Mouse (Mus musculus): ENCODE data around the gene Sufu.

Sufu gene

DNA sequence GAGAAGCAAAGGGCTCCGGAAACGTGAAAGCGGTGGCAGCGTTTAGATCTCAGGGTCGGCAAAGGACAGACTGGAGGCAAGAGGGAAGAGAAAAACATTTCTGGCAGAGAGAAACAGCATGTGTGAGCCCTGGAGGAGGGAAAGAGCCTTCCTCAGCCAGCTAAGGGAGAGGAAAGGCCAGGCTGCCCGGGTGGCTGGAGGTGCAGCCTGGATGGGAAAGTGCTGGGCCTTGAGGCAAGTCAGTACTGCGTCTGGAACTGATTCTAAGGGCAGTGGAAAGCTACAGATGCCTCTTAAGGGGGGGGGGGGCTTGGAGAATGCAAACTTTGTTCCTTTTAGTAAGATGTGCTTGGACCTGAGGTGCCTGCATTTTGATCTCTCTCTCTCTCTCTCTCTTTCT, 37.0 kb downstream of the Sufu start:
- no peak for DNase-seq (ENCODE audit: low spot score)

DNA sequence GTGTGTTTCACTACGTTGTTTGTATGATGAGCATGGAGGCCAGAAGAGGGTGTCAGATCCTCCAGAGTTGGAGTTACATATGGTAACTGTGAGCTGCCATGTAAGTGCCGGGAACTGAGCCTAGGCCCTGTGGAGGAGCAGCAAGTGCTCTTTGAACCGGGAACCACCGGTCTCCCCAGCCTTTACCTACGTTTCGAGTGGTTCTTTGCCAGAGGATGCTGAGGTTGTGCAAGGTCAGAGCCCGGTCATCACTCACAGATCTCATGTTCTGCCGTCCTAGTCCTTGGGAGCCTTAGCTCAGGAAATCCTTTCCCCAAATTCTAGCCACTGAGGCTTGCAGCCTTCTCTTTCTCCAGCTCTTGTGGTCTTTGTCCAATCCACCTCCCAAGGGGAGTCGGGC, 37.5 kb downstream of the Sufu start:
- no peak for DNase-seq (ENCODE audit: low spot score)

DNA sequence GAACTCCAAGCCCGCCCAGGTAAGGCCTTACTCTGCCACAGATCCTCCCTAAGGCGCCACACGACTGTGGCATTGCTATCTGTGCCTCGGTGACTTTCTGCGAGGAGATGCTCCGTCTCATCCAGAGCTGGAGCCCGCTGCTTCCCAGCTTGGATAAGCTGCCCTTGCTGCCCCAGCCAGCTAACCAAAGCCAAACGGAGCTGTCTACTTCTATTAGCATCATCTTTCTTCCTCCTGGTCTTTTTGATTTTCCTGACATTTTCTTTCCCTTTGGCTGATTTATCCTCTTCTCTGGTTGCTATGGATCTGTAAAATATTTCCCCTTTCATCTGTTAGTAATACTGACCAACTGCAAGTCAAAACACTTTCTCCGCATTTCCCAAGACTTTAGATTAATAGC, 37.9 kb downstream of the Sufu start:
- DNase-seq (ENCODE audit: low spot score), result no peak

DNA sequence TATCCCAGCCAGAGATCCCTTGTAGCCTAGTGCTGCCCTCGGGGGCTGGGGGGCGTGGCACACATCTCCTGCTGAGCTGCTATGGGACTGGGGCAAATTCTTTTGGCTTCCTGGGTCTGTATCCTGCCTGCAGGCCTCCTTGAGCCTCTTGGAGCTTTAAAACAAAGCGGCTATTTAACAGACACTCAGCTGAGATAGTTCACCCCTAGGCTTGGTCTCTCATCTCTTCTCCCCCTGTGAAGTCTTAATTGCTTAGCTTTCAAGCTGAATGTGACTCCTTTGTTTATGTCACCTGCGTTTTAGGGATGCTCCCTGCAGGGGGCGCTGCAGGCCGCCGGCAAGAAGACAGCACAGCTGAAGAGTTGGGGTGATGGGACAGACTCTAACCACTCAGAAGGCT, 38.8 kb downstream of the Sufu start:
- DNase-seq (ENCODE audit: low spot score), result no peak

DNA sequence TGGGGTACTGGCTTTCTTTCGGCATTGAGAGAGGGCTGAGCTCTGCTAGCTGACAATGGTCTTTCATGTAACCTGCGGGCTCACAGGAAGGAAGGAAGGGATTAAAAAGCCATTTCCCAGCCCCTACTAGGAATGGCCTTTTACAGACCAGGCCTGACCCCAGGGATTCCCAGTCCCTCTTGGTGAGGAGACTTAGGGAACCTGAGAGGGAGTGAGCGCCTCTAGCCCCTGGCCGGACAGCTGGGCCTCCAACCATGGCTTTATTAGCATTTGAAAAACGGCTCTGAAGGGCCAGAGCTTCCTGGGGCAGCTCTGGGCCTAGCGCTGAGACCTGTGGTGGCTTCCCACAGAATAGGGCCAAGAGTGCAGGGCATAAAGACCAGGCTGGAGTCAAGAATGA, 46.8 kb downstream of the Sufu start:
- peak; percentile 52 for DNase-seq (ENCODE audit: low spot score)

DNA sequence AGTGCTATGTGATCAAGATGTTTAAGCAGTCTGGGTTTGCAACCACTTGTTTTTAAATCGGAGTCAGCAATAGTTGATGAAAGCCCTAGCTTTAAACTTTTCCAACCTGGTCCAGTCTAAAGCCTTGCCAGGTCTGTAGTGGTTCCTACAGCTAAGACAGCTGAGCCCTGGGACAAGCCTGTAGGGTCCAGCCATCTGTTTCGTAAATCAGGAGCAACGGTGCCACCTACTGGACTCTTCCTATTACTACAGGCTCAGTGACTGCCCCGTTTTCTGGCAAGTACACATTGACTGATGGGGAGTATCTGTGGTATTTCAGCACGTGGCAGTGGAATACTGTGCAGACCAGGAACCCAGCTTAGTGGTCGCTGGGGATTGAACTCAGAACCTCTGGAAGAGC, 47.5 kb downstream of the Sufu start:
- DNase-seq (ENCODE audit: low spot score), result peak; percentile 94

DNA sequence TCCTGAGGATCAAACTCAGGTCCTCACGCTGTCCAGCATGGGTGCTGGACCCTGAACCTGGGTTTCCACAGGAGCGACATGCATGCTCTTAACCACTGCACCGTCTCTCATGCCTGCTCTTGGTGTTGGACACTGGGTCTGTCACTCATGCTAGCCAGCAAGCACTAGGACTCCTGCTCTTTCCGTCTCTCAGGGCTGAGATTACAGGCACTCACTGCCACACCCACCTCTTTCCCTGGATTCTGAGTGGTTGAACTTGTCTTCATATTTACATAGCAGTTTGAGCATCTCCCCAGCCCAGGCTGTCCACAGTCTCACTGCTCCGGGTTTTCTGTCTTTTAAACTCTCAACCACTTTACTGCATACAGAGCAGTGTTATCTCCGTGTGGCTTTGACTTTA, 48.9 kb downstream of the Sufu start:
- DNase-seq (ENCODE audit: low spot score), result peak; percentile 58

DNA sequence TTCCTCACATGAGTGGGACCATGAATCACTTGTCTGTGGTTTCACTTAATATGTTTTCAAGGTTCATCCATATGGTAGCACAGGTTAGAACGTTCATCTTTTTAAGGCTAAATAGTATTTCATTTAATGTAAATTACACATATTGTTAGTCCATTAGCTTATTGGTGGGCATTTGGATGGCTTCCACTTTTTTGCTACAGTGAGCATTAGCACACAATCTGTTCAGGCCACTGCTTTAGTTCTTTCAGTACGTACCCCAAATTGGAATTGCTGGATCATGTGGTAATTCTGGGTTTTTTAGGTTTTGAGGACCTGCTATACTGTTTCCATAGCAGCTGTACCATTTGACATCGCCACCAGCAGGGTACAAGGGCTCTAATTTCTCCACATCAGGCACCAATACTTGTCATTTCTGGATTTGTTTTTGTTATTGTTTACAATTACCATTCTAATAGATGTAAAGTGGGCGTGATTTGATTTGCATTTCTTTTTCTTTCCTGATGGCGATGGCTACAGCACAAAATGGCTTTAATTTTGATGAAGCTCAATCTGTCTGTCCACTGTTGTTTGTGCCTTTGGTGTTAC, 49.8 kb downstream of the Sufu start:
- no peak for DNase-seq (ENCODE audit: low spot score)

DNA sequence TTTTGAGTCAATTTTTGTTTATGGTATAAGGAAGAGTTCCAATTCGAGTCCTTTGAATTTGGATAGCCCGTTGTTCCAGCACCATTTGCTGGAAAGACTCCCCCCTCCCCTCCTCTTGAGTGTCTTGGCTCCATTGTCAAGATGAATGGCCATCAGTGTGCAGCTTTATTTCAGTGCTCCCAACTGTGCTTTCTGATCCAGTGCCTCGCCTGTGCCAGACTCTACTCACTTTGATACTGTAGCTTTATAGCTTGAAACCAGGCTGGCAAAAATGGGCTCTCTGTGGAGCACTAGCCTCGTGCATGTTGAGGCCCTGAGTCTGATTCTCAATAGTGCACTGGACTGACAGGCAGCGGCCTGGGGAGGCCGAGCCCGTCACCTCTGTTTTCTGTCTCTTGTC, 50.4 kb downstream of the Sufu start:
- no peak for DNase-seq (ENCODE audit: low spot score)

DNA sequence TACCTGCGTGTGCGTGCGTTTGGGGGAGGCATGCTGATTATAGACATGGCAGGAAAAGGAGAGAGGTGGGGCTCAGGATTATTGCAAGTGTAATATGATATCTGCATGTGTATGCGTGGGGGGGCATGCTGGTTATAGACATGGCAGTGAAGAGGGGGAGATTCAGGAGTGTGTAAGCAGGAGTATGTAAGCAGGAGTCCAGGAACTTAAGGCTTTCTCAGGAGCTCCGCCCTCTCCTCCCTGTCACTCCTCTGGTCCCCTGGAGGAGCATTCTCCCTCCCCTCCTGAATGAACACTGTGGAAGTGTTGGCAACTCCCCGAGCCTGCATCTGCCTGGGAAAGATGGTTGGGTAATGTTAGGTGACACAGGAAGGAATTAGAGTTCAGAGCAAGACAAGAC, 51.2 kb downstream of the Sufu start:
- DNase-seq (ENCODE audit: low spot score), result no peak

DNA sequence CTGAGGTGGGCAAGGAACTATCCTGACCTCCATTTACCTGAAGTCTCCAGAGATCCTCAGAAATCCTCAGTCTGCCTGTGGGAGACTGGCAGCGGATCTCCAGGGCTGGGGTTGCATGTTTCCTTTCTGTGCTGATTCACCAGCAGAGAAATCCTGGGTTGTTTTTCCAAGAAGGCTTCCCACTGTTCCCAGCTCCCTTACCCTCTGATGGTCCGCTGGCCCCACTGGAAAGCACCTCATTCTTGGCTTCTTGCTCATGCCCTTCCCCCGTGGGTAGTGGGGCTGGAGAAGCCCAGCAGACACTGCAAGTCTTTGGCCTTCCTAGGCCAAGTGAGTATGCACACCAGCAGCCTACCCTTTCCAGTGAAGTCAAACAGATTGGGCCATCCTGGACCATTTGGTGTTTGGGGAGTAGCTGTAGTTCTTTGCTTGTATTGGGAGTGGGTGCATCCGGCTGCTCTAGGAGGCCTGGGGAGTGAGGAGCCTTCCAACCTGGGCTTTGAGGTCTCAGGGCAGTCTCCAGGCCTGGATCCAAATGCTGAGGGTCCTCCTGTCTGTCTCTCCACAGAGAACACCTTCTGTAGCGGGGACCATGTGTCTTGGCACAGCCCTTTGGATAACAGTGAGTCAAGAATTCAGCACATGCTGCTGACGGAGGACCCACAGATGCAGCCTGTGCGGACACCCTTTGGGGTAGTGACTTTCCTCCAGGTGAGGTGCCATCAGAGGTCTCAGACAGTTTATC, 52.7 kb downstream of the Sufu start:
- DNase-seq (ENCODE audit: low spot score), result no peak

DNA sequence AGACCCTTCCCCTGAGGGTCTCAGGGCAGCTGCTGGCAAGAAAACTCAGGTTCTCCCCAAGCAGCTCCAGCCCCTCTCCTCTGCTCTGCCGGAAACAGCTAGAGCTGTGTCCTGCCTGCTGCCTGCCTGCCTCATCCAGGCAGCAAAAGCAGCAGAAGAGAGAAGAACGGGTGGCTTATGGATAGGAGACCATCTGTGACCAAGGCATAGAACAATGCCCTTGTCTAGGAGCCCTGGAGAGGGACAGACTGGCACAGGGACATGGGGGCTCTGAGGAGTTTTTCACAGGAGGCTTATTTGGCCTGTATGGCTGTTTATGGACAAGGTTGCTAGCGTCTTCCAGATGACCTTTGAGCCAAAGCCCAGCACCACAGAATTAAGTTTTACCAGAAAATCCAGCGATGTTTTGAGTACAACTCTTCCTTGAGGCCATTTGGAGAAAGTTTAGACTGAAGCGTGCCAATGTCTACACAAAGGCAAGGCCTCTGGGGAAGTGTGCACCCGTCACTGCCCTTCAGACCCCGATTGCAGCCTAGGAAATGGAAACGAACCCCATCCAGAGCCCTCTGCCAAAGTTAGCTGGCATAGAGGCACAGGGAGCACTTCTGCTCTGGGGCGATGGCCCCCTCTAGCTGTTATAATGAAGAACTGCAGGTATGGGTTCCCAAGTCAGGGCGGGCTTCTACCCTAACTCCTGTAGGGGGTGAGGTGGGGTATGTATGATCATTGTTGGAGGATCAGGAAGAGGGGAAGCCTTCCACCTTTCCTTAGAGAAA, 55.5 kb downstream of the Sufu start:
- peak; percentile 64 for DNase-seq (ENCODE audit: low spot score)

DNA sequence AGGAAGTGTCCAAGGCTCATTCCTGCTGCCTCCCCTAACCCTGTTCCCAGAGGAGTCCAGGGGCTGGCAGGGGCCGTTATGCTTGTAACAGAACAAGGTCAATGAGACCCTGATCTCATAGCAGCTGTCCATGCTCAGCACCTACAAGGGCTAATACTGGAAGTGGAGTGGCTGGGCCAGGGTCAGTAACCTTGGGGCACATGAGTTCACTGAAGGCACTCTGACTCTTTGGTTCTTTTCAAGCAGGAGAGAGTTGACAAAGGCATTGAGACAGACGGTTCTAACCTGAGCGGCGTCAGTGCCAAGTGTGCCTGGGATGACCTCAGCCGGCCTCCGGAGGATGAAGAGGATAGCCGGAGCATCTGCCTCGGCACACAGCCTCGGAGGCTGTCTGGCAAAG, 56.2 kb downstream of the Sufu start:
- DNase-seq (ENCODE audit: low spot score), result no peak

DNA sequence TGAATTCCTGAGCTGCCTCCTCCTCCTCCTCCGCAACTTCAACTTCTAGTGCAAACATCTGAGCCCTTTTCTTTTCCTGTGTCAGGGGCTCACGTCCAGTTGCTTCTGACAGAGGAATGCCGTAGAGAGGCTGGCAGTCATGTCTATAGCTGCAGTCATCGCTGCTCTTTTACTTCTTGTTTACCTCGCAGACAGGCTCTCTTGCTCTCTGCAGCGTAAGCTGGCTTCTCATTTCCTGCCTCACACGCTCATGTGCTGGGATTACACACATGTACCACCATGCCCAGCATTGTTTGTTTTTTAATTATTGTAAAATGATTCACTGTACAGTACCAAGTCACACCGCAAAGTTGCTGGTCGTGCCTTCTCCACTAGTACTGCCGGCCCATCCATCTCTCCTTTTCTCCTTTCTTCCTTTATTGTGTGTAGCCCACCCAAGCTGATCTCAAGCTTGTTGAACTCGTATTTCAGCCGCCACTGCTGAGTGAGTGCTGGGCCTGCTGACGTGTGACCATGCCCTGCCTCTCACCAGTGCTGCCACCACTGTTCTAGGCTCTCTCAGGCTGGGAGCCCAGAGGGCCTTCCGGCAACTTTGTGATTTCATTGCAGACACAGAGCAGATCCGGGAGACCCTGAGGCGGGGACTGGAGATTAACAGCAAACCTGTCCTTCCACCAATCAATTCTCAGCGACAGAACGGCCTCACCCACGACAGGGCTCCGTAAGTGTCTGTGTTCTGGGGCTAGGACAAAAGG, 57.6 kb downstream of the Sufu start:
- DNase-seq (ENCODE audit: low spot score), result no peak

DNA sequence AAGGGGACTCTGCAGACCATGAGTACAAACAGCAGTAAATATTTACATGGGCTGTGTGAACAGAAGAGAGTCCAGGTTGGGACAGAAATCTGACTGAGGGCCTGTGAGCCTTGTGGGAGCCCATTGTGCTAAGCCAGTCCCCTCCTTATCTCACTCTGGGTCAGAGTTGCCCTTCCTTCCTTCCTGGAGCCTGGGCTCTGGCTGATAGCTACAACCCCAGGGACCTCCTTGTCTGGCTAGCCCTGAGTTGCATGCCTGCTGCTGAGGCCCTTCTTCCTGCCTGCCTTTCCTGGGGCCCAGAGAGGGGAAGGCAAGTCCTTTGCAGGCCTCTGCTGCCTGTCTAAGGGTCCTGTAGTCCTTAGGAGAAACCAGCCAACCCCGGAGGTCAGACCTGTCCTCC, 58.3 kb downstream of the Sufu start:
- peak; percentile 58 for DNase-seq (ENCODE audit: low spot score)

DNA sequence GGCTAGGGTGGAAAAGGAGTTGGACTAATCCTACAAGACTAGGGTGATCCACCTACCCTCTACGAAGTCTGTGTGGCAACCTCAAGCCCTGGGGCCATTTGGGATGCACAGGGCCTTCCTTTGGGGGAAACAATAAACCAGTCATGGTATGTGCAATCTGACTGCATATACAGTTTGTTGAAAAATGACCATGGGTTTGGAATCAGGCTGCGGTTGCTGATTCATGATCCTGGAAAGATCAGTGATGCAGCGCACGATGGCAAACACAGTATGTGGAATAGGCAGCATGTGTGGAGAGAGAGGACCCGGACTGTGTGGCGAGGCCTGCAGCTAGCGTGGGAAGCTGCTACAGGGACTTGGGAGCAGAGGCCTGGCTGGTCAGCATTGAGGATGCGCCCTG, 58.9 kb downstream of the Sufu start:
- DNase-seq (ENCODE audit: low spot score), result no peak

DNA sequence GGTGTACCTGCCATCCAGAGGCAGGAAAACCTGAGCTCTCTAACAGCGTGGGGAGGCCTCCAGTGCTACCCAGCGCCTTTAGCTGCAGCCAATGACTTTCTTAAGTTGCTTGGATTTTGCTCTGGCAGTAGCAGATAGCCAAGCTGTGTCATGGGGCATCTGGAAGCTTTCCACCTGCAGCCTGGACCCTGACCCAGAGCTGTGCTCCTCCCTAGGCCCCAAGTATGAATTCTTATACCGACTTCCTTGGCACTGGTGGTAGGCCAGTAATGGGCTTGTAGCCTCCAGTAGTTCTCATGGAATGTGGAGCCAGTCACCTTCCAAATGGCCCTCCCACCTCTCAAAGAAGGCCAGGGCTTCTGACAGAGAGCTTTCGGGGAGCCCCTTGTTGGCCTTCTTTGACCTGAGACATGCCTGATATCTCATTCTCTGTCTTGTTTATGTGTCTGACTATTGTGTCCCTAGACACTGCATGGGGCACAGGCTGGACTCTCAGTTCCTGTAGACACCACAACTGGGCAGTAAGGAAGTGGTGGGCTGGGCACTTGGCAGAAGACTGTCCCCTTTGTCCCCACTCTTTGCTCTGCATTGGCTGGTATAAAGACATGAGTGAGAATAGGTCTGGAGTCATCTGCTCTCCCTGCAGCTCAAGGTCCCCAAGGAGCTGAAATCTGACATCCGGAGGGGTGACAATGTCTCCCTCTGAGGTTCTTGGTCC, 59.5 kb downstream of the Sufu start:
- no peak for DNase-seq (ENCODE audit: low spot score)

DNA sequence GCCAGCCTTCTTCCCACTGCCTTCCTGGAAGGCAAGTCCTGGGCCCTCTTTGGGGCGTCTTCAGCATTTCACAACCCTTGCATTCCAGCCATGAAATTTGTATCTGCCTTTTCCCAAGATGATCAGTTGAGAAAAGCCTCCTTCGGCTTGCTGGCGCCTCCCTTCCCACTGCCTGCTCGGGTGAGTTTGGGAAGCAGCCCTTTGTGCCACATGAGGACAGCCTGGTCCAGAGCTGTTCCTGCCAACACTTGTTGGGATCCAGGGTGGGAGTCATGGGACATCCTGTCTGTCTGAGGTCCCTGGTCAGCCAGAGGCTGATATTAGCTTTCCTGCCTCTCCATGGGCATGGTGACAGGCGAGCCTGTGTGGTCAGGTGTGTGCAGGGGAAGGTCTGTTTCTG, 61.1 kb downstream of the Sufu start:
- DNase-seq (ENCODE audit: low spot score), result no peak

DNA sequence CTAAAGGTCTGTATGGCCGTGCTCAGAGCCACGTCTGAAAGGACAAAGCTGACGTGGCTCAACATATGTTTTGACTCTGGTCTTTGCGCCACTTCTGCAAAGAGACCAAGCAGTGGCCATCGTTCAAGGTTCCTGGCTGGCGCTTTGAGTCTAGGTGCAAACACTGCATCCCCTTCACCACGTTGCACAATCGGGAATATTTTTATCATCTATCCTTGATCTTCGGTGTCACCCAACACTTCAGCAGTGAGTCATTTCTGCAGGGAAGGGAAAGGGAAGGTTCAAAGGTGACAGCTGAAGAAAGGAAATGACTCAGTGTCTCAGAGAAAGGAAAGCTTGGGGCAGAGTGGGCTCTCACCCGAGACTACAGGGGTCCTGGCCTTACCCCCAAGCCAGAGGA, 62.6 kb downstream of the Sufu start:
- DNase-seq (ENCODE audit: low spot score), result no peak

DNA sequence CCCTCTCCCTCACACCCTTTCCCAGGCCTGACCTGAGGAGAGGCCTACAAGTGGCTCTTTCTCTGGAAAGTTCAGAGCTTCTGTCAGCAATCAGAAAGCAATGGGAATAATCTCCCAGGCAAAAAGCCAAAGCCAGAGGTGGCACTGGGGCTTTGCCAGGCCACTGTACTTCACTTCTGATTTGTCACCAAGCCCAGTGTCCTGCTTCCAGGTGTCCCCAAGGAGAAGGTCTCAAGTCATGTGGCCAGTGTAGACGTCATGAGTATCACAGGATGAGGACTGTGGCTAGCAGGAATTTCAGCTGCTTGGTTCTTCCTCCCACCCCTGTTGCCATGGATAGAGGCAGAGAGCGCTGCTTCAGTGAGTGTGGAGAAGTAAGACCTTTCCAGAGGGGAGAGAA, 63.2 kb downstream of the Sufu start:
- DNase-seq (ENCODE audit: low spot score), result no peak

DNA sequence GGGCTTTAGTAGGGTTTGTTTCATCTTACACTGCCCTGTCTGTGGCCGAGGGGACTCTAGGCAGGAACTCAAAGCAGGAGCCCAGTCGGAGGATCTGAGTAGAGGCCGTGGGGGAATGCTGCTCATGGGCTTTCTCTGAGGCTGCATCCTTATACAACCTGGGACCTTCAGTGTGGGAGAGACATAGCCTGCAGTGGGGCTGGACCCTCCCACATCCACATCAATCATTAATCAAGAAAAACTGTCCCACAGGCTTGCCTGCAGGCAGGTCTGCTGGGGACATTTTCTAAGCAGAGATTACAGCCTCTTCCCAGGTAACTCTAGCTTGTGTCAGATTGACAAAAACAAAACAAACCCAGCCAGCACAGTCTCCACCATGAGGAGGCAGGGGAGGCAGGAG, 65.9 kb downstream of the Sufu start:
- no peak for DNase-seq (ENCODE audit: low spot score)

DNA sequence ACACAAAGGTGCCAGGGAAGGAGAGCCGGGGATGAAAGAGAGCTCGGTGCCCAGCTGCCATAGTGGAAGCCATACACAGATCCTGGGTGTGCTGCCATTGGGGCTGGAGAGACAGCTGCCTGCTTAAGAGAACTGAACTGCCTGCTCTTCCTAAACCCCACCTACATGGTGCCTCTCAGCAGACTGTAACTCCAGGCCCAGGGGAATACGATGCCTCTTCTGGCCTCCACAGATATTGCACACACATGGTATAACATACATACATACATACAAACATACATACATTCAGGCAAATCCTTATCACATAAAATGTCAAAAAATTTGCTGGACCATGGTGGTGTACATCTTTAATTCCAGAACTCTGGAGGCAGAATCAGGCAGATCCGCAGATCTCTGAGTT, 66.8 kb downstream of the Sufu start:
- DNase-seq (ENCODE audit: low spot score), result no peak
